ENCODE assay signal across 8 mouse cellular contexts in genomic region chr6:93912003-93912581, GRCm38 (mm10).
A peak's percentile ranks its signal among the peaks of the same experiment; 100 is the strongest.
DNase-seq lines count a peak whose midpoint lies in the region; ATAC-seq and TF ChIP-seq lines count a peak whose summit lies in the region.

No protein-coding gene starts in this region.

- no peaks in the 10 kb centered on the region for H3K36me3 ChIP-seq in lung, embryonic 14.5 days (ENCODE audit: insufficient read depth)
- H3K36me3 ChIP-seq in embryonic facial prominence, embryonic 12.5 days = no peaks in the 10 kb centered on the region
- no peaks in the 10 kb centered on the region for H3K36me3 ChIP-seq in intestine, embryonic 16.5 days (ENCODE audit: control insufficient read depth, insufficient read depth, low read length)
- no peaks in the 10 kb centered on the region for H3K36me3 ChIP-seq in neural tube, embryonic 12.5 days

- 25% methylated on average over 8 of the region's 8 CpGs for WGBS in lung, embryonic 14.5 days
- whole genome bisulfite sequencing in embryonic facial prominence, embryonic 12.5 days = 7% methylated on average over 8 of the region's 8 CpGs
- 36% methylated on average over 8 of the region's 8 CpGs for WGBS in intestine, embryonic 16.5 days
- 7% methylated on average over 8 of the region's 8 CpGs for WGBS in neural tube, embryonic 12.5 days

- no peak for TF ChIP-seq CTCF in lung, embryonic 14.5 days (IDR thresholded peaks at IDR 0.05; ENCODE audit: low read depth)

- H3K4me1 ChIP-seq in lung, embryonic 14.5 days (ENCODE audit: insufficient read depth) = peaks cover 8% of the 10 kb centered on the region
- peaks cover 28% of the 10 kb centered on the region for H3K4me1 ChIP-seq in embryonic facial prominence, embryonic 12.5 days
- H3K4me1 ChIP-seq in intestine, embryonic 16.5 days (ENCODE audit: control insufficient read depth, insufficient read depth, low read length) = peaks cover 10% of the 10 kb centered on the region
- H3K4me1 ChIP-seq in neural tube, embryonic 12.5 days = peaks cover 45% of the 10 kb centered on the region

- no peak for DNase-seq in lung, embryonic 14.5 days
- DNase-seq in lung, postnatal 4 days = no peak
- no peak for DNase-seq in thymus, postnatal 10 days (ENCODE audit: low spot score in 2 of 2)
- no peak for DNase-seq in spleen, postnatal 4 days (ENCODE audit: low spot score in 2 of 2)

- no peaks in the 10 kb centered on the region for H3K9me3 ChIP-seq in lung, embryonic 14.5 days (ENCODE audit: low read depth, low read length)
- H3K9me3 ChIP-seq in embryonic facial prominence, embryonic 12.5 days = no peaks in the 10 kb centered on the region
- no peaks in the 10 kb centered on the region for H3K9me3 ChIP-seq in intestine, embryonic 16.5 days (ENCODE audit: control insufficient read depth, low read length)
- no peaks in the 10 kb centered on the region for H3K9me3 ChIP-seq in neural tube, embryonic 12.5 days

- H3K4me2 ChIP-seq in lung, embryonic 14.5 days = peak overlapping the region; percentile 56
- H3K4me2 ChIP-seq in embryonic facial prominence, embryonic 12.5 days (replicated peaks) = peak overlapping the region; percentile 63
- H3K4me2 ChIP-seq in intestine, embryonic 16.5 days (ENCODE audit: low read depth, low read length) = peak overlapping the region; percentile 48
- peak overlapping the region; percentile 61 for H3K4me2 ChIP-seq in neural tube, embryonic 12.5 days (replicated peaks)

- peaks cover 5% of the 10 kb centered on the region; the same call in 1 of the 2 replicates for H3K27me3 ChIP-seq in lung, embryonic 14.5 days (ENCODE audit: insufficient read depth, low read length)
- no peaks in the 10 kb centered on the region for H3K27me3 ChIP-seq in embryonic facial prominence, embryonic 12.5 days
- no peaks in the 10 kb centered on the region for H3K27me3 ChIP-seq in intestine, embryonic 16.5 days (replicated peaks; ENCODE audit: control insufficient read depth, insufficient read depth, low read length)
- H3K27me3 ChIP-seq in neural tube, embryonic 12.5 days (replicated peaks) = no peaks in the 10 kb centered on the region

- peak overlapping the region; percentile 29 for H3K4me3 ChIP-seq in lung, embryonic 14.5 days (ENCODE audit: low read depth, low read length)
- peak overlapping the region; percentile 35 for H3K4me3 ChIP-seq in embryonic facial prominence, embryonic 12.5 days
- peak overlapping the region; percentile 25 for H3K4me3 ChIP-seq in intestine, embryonic 16.5 days (ENCODE audit: low read length)
- H3K4me3 ChIP-seq in neural tube, embryonic 12.5 days = peak overlapping the region; percentile 37

- no peak for ATAC-seq in lung, embryonic 14.5 days (ENCODE audit: insufficient read depth)
- ATAC-seq in embryonic facial prominence, embryonic 12.5 days (ENCODE audit: insufficient number of reproducible peaks, insufficient read depth, low FRiP score, low TSS enrichment) = 0 out of 2 replicates have a peak, but pooled peaks have one; percentile 8
- no peak for ATAC-seq in intestine, embryonic 16.5 days
- peak; percentile 11 for ATAC-seq in neural tube, embryonic 12.5 days (ENCODE audit: low FRiP score, low read depth)
- no peak for ATAC-seq in erythroid progenitor cell, adult 5-6 weeks (replicated peaks; ENCODE audit: low FRiP score, poor library complexity, severe bottlenecking)

- peak overlapping the region; percentile 70 for H3K27ac ChIP-seq in lung, embryonic 14.5 days (ENCODE audit: low read depth)
- H3K27ac ChIP-seq in embryonic facial prominence, embryonic 12.5 days = peak overlapping the region; percentile 92
- H3K27ac ChIP-seq in intestine, embryonic 16.5 days (ENCODE audit: low read length) = peak overlapping the region; percentile 13
- peak overlapping the region; percentile 90 for H3K27ac ChIP-seq in neural tube, embryonic 12.5 days

- H3K9ac ChIP-seq in lung, embryonic 14.5 days = no peak overlapping the region
- H3K9ac ChIP-seq in embryonic facial prominence, embryonic 12.5 days = peak overlapping the region; percentile 61
- H3K9ac ChIP-seq in intestine, embryonic 16.5 days (ENCODE audit: low read depth, low read length) = 0 out of 2 replicates have a peak overlapping the region, but pooled peaks have one; percentile 46
- H3K9ac ChIP-seq in neural tube, embryonic 12.5 days = peak overlapping the region; percentile 58

Comparison
In these comparisons a context has a peak if more than half of its experiments do, and no peak if none do; other contexts are left out.
1. ATAC-seq: peak in embryonic facial prominence, embryonic 12.5 days (single experiment) and neural tube, embryonic 12.5 days (single experiment); none in lung, embryonic 14.5 days (single experiment), intestine, embryonic 16.5 days (single experiment) and erythroid progenitor cell, adult 5-6 weeks (single experiment).
2. H3K27ac ChIP-seq: peak in every context shown above with its lines; median percentile 92 in embryonic facial prominence, embryonic 12.5 days; 90 in neural tube, embryonic 12.5 days; 70 in lung, embryonic 14.5 days; 13 in intestine, embryonic 16.5 days.
3. Peak in every context shown above with its lines, with median percentiles within 50 percentile points of each other: H3K4me2 ChIP-seq and H3K4me3 ChIP-seq.